ENCODE assay signal across 8 mouse cellular contexts in the genomic region with DNA sequence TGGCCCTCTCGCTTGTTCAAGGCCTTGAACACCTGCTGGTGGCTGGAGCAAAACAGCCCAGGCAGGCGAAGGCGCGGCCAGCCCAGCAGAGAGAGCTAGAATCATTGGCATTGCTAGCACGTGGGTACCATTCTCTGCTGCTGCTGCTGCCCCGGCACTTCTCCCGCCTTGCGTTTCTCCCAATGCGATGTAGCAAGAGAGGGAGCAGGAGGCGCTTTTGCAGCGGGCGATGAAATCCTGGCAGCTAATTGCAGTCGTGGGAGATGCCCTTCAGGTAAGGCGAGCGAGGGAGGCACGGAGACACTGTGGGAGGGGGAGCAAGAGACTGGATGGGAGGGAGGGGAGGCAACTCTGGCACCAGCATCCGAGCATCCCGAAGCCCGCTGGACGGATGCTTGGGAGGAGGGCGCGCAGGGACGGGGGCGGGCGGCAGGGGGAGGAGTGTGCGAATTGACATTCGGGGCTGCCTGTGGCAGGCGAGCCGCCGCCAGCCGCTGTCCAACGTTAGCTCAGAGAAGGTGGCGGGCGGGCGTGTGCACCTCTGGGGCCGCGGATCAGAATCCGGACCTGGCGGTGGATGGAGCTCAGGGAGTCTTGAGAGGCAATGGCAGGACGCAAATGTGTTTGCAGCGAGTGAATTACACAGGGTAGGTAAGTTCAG.
DNase-seq lines count a peak whose midpoint lies in the region; ATAC-seq lines count a peak whose summit lies in the region.

No protein-coding gene starts in this region.

- peaks cover 36% of the 10 kb centered on the region for H3K27me3 ChIP-seq in heart, embryonic 16.5 days (ENCODE audit: control insufficient read depth, insufficient read depth, low read length)
- no peaks in the 10 kb centered on the region for H3K27me3 ChIP-seq in neural tube, embryonic 14.5 days (ENCODE audit: control insufficient read depth, insufficient read depth, low read length)

- H3K9me3 ChIP-seq in heart, embryonic 16.5 days (replicated peaks; ENCODE audit: control insufficient read depth, low read length), result no peaks in the 10 kb centered on the region
- no peaks in the 10 kb centered on the region for H3K9me3 ChIP-seq in neural tube, embryonic 14.5 days (ENCODE audit: control insufficient read depth, low read length)

- ATAC-seq in heart, embryonic 16.5 days (replicated peaks; ENCODE audit: extremely low read depth, insufficient read depth, low FRiP score), result peak; percentile 28
- peak; percentile 91 for ATAC-seq in neural tube, embryonic 14.5 days (ENCODE audit: low read depth)
- ATAC-seq in erythroblast, adult 5-6 weeks (replicated peaks; ENCODE audit: low FRiP score, poor library complexity, severe bottlenecking), result no peak

- intact Hi-C loops in left cerebral cortex, postnatal 14 days (cut with DNase I), result loop anchor here (10.0 kb wide), 1 partner anchor 314 kb away; no protein-coding TSS in a partner anchor

- peak overlapping the region; percentile 57 for H3K4me2 ChIP-seq in heart, embryonic 16.5 days (ENCODE audit: low read depth, low read length)
- H3K4me2 ChIP-seq in neural tube, embryonic 14.5 days (ENCODE audit: low read depth, low read length), result peak overlapping the region; percentile 75

- peak; percentile 8 for DNase-seq in ovary, adult 18-20 months (ENCODE audit: low spot score)
- no peak for DNase-seq in ovary, postnatal 10 days (ENCODE audit: low spot score)
- DNase-seq in embryo, embryonic 10 days (ENCODE audit: low spot score), result peak; percentile 78
- DNase-seq in left cerebral cortex, postnatal 14 days (ENCODE audit: low spot score in 2 of 2), result peak; percentile 72 to 80
- DNase-seq in gastrocnemius, adult 8-10 months (ENCODE audit: low spot score in 2 of 2), result no peak

- no peak overlapping the region for H3K27ac ChIP-seq in heart, embryonic 16.5 days (ENCODE audit: low read length)
- peak overlapping the region; percentile 77 for H3K27ac ChIP-seq in neural tube, embryonic 14.5 days (ENCODE audit: low read depth, low read length)

- H3K36me3 ChIP-seq in heart, embryonic 16.5 days (ENCODE audit: control insufficient read depth, insufficient read depth), result no peaks in the 10 kb centered on the region
- no peaks in the 10 kb centered on the region for H3K36me3 ChIP-seq in neural tube, embryonic 14.5 days (ENCODE audit: control insufficient read depth, insufficient read depth, low read length)

- WGBS in heart, embryonic 16.5 days, result 1% methylated on average over 41 of the region's 41 CpGs
- WGBS in neural tube, embryonic 14.5 days, result under 1% methylated on average over 41 of the region's 41 CpGs

- no peaks in the 10 kb centered on the region for H3K4me1 ChIP-seq in heart, embryonic 16.5 days (ENCODE audit: control insufficient read depth, insufficient read depth, low read length)
- H3K4me1 ChIP-seq in neural tube, embryonic 14.5 days (ENCODE audit: control insufficient read depth, insufficient read depth, low read length), result peaks cover 14% of the 10 kb centered on the region; the same call in 1 of the 2 replicates

- H3K4me3 ChIP-seq in heart, embryonic 16.5 days (ENCODE audit: low read length), result peak overlapping the region; percentile 35
- H3K4me3 ChIP-seq in neural tube, embryonic 14.5 days (ENCODE audit: low read depth, low read length), result peak overlapping the region; percentile 45

- H3K9ac ChIP-seq in heart, embryonic 16.5 days (ENCODE audit: low read length), result no peak overlapping the region
- H3K9ac ChIP-seq in neural tube, embryonic 14.5 days (replicated peaks; ENCODE audit: low read depth, low read length), result peak overlapping the region; percentile 61

Comparison
In these comparisons a context has a peak if more than half of its experiments do, and no peak if none do; other contexts are left out.
1. DNase-seq: peak in ovary, adult 18-20 months (single experiment), embryo, embryonic 10 days (single experiment) and left cerebral cortex, postnatal 14 days (2 of 2); none in ovary, postnatal 10 days (single experiment) and gastrocnemius, adult 8-10 months (0 of 2).